Mouse (Mus musculus) forebrain, embryonic 13.5 days (tissue): ENCODE measurements around the gene Ccdc158. TPM values are rescaled to one million over a fixed set of nuclear protein-coding genes. Genes with fewer than 3 reads are reported as not detected.

ENCODE experiments used
- ATAC-seq: fragments of 200-750 bp; cut with Nextera tagmentation; 2 replicates; pipeline ENCODE4 v1.8.0; 2017
- H3K27ac ChIP-seq: fragments of 300-500 bp; sonication (generic); 2 replicates; pipeline ENCODE4 v1.5.1; 2015; ENCODE audit warnings: inconsistent platforms, mild to moderate bottlenecking, moderate library complexity
- H3K27me3 ChIP-seq: fragments of 300-500 bp; sonication (generic); 2 replicates; pipeline ENCODE4 v1.6.1; 2015; ENCODE audit warnings: mild to moderate bottlenecking, inconsistent platforms
- H3K36me3 ChIP-seq: fragments of 300-500 bp; sonication (generic); 2 replicates; pipeline ENCODE4 v1.6.1; 2015; ENCODE audit warnings: mild to moderate bottlenecking, inconsistent platforms; ENCODE audit not compliant: poor library complexity, severe bottlenecking
- H3K4me1 ChIP-seq: fragments of 300-500 bp; sonication (generic); 2 replicates; pipeline ENCODE4 v1.6.1; 2015; ENCODE audit warnings: inconsistent platforms
- H3K4me2 ChIP-seq: fragments of 300-500 bp; sonication (generic); 2 replicates; pipeline ENCODE4 v1.6.1; 2015; ENCODE audit warnings: inconsistent platforms, mild to moderate bottlenecking, moderate library complexity
- H3K4me3 ChIP-seq: fragments of 300-500 bp; sonication (generic); 2 replicates; pipeline ENCODE4 v1.5.1; 2015; ENCODE audit warnings: mild to moderate bottlenecking, inconsistent platforms
- H3K9ac ChIP-seq: fragments of 300-500 bp; sonication (generic); 2 replicates; pipeline ENCODE4 v1.6.1; 2015; ENCODE audit warnings: mild to moderate bottlenecking, inconsistent platforms
- H3K9me3 ChIP-seq: fragments of 300-500 bp; sonication (generic); replicated peaks from 2 replicates; pipeline ENCODE4 v1.6.1; 2016; ENCODE audit warnings: inconsistent platforms
- WGBS: fragments of 180-500 bp; shearing (Covaris S2); methylation state at CpG from one replicate; pipeline ENCODE4 v1.1.7; 2015; 5-methylcytosine and 5-hydroxymethylcytosine counted together
- polyA plus RNA-seq: library from polyadenylated mRNA; unstranded; fragments of >200 nt; fragmentation: Nextera tagmentation; extraction: Ambion mirVana; gene quantifications from 2 replicates; pipeline ENCODE4 v1.2.1, GENCODE M21; 2015

Gene Ccdc158
- polyA plus RNA-seq, 1 experiment from 2014 or later, result 0.99 TPM

DNA sequence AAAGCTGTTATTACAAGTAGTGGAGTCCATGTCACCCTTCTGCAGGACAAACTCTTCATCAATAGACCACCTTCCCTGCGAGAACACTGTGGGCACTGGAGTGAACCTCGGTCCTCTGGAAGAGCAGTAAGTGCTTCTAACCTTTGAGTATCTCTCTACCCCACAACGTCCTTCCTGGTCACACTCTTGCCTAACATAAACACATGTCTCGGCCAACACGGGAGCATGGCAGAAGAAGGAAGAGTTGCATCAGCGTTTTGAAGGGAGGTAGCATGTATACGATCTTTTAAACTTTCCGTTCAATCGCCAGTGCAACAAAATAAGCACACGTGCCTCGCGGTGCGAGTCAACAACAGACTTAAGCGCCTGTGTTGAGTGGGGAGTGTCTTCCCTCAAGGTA is 95.5 kb downstream of the Ccdc158 start:
- no peaks in the 10 kb centered on the region for H3K9me3 ChIP-seq
- H3K4me2 ChIP-seq, result no peak overlapping the region
- H3K36me3 ChIP-seq, result no peaks in the 10 kb centered on the region
- no peak for ATAC-seq
- no peak overlapping the region for H3K4me3 ChIP-seq
- H3K27ac ChIP-seq, result no peak overlapping the region
- H3K9ac ChIP-seq, result no peak overlapping the region
- 89% methylated on average over 14 of the region's 14 CpGs for WGBS
- H3K27me3 ChIP-seq, result no peaks in the 10 kb centered on the region
- H3K4me1 ChIP-seq, result no peaks in the 10 kb centered on the region

DNA sequence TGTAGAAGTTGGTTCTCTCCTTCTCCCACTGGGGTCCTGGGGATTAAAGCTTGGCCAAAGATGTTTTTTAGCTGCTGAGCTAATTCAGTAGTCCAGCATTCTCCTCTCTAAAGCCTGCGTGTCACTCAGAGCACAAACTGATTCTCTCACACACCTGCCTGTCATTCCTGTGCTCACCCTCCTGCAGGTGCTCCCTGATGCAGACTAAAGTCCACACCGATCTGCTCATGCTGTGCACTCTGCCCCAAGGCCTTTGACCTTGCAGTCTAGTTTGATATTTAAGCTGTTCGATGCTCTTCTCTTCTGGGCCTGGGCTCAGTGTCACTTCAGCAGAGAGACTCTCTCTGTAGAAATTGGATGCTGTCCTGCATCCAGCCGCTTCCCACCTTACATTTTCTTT is 103.8 kb downstream of the Ccdc158 start:
- no peaks in the 10 kb centered on the region for H3K4me1 ChIP-seq
- ATAC-seq, result no peak
- H3K9me3 ChIP-seq, result no peaks in the 10 kb centered on the region
- H3K4me2 ChIP-seq, result no peak overlapping the region
- H3K27ac ChIP-seq, result no peak overlapping the region
- H3K4me3 ChIP-seq, result no peak overlapping the region
- no peak overlapping the region for H3K9ac ChIP-seq
- no peaks in the 10 kb centered on the region for H3K36me3 ChIP-seq
- H3K27me3 ChIP-seq, result no peaks in the 10 kb centered on the region
- WGBS, result 94% methylated on average over 4 of the region's 4 CpGs

GRCm38 (mm10) chr5:92562002-92562401 is 113.1 kb downstream of the Ccdc158 start:
- 0 out of 2 replicates have a peak, but pooled peaks cover 8% of the 10 kb centered on the region for H3K4me1 ChIP-seq
- 82% methylated on average over 13 of the region's 13 CpGs for WGBS
- ATAC-seq, result no peak

GRCm38 (mm10) chr5:92560201-92560600 is 114.9 kb downstream of the Ccdc158 start:
- 54% methylated on average over 2 of the region's 2 CpGs for WGBS
- no peak overlapping the region for H3K27ac ChIP-seq
- H3K9ac ChIP-seq, result no peak overlapping the region
- H3K4me3 ChIP-seq, result no peak overlapping the region
- 0 out of 2 replicates have a peak, but pooled peaks cover 8% of the 10 kb centered on the region for H3K4me1 ChIP-seq
- H3K4me2 ChIP-seq, result no peak overlapping the region
- ATAC-seq, result no peak
- H3K36me3 ChIP-seq, result no peaks in the 10 kb centered on the region
- no peaks in the 10 kb centered on the region for H3K27me3 ChIP-seq
- no peaks in the 10 kb centered on the region for H3K9me3 ChIP-seq

More at GRCm38 (mm10) chr5:92562002-92562401, 113.1 kb downstream of the Ccdc158 start:
- H3K36me3 ChIP-seq, result no peaks in the 10 kb centered on the region
- no peaks in the 10 kb centered on the region for H3K9me3 ChIP-seq
- no peaks in the 10 kb centered on the region for H3K27me3 ChIP-seq
- no peak overlapping the region for H3K4me2 ChIP-seq
- no peak overlapping the region for H3K9ac ChIP-seq
- no peak overlapping the region for H3K4me3 ChIP-seq
- no peak overlapping the region for H3K27ac ChIP-seq

Other genes starting within 250 kb of the Ccdc158 start
- 56.1 and 62.2 TPM in 2 replicates for gene Nup54, start 240.1 kb downstream of the Ccdc158 start, polyA plus RNA-seq
- 19.5 and 22.3 TPM in 2 replicates for gene Scarb2, start 168.4 kb downstream of the Ccdc158 start, polyA plus RNA-seq
- gene Fam47e, start 120.2 kb downstream of the Ccdc158 start, polyA plus RNA-seq, result 0.38 TPM in 1 of 2 replicates, not detected in the other
- 2.4 and 2.6 TPM in 2 replicates for gene Stbd1, start 72.2 kb downstream of the Ccdc158 start, polyA plus RNA-seq
- 3.6 and 3.7 TPM in 2 replicates for gene Shroom3, start 8.2 kb upstream of the Ccdc158 start, polyA plus RNA-seq